Mouse (Mus musculus) liver, embryonic 11.5 days (tissue): Measurements from ENCODE around the gene Cep85l. TPM values are rescaled to one million over a fixed set of nuclear protein-coding genes. Genes with fewer than 3 reads are reported as not detected.

Source experiments
- ATAC-seq: fragments of 200-750 bp; cut with Nextera tagmentation; replicated peaks from 2 replicates; pipeline ENCODE4 v1.8.0; 2017; ENCODE audit warnings: moderate number of reproducible peaks, mild to moderate bottlenecking, moderate TSS enrichment, moderate library complexity; ENCODE audit not compliant: low FRiP score
- DNase-seq: peaks from one replicate; pipeline ENCODE4 v3.0.0-alpha.2; 2017; ENCODE audit warnings: low spot score
- H3K27ac ChIP-seq: fragments of 300-500 bp; sonication (generic); 2 replicates; pipeline ENCODE4 v1.5.1; 2014; ENCODE audit warnings: mild to moderate bottlenecking, low read depth, low read length, control low read depth
- H3K27me3 ChIP-seq: fragments of 300-500 bp; sonication (generic); replicated peaks from 2 replicates; pipeline ENCODE4 v1.6.1; 2014; ENCODE audit warnings: low read length, mixed read lengths; ENCODE audit not compliant: control insufficient read depth, insufficient read depth
- H3K36me3 ChIP-seq: fragments of 300-500 bp; sonication (generic); 2 replicates; pipeline ENCODE4 v1.6.1; 2014; ENCODE audit warnings: mild to moderate bottlenecking, low read length, moderate library complexity, mixed read lengths; ENCODE audit not compliant: control insufficient read depth, insufficient read depth
- H3K4me1 ChIP-seq: fragments of 300-500 bp; sonication (generic); replicated peaks from 2 replicates; pipeline ENCODE4 v1.6.1; 2014; ENCODE audit warnings: low read length, mixed read lengths; ENCODE audit not compliant: control insufficient read depth, insufficient read depth
- H3K4me2 ChIP-seq: fragments of 300-500 bp; sonication (generic); 2 replicates; pipeline ENCODE4 v1.6.1; 2014; ENCODE audit warnings: mild to moderate bottlenecking, control low read depth, moderate library complexity
- H3K4me3 ChIP-seq: fragments of 300-500 bp; sonication (generic); 2 replicates; pipeline ENCODE4 v1.5.1; 2014; ENCODE audit warnings: low read depth, low read length, control low read depth
- H3K9ac ChIP-seq: fragments of 300-500 bp; sonication (generic); 2 replicates; pipeline ENCODE4 v1.6.1; 2014; ENCODE audit warnings: low read depth, low read length, control low read depth
- H3K9me3 ChIP-seq: fragments of 300-500 bp; sonication (generic); 2 replicates; pipeline ENCODE4 v1.6.1; 2016; ENCODE audit warnings: low read length, inconsistent platforms, mixed read lengths; ENCODE audit not compliant: control insufficient read depth
- WGBS: fragments of 180-500 bp; shearing (Covaris S2); extraction: QIAGEN DNeasy Blood & Tissue Kit; methylation state at CpG from one replicate; pipeline ENCODE4 v1.1.7; 2014; 5-methylcytosine and 5-hydroxymethylcytosine counted together
- polyA plus RNA-seq: library from polyadenylated mRNA; unstranded; fragments of >200 nt; fragmentation: Nextera tagmentation; extraction: Ambion mirVana; gene quantifications from 2 replicates; pipeline ENCODE4 v1.2.1, GENCODE M21; 2014

Cep85l gene
- polyA plus RNA-seq, 1 experiment from 2014 or later = 2.6 TPM

GRCm38 (mm10) chr10:53234683-53235082 is 145.1 kb downstream of the Cep85l start:
- peak; percentile 49; the same call in 1 of the 2 replicates for ATAC-seq
- WGBS = 77% methylated on average over 2 of the region's 2 CpGs
- no peak overlapping the region for H3K4me3 ChIP-seq

GRCm38 (mm10) chr10:53234086-53234613 is 145.6 kb downstream of the Cep85l start:
- DNase-seq (no peak), ATAC-seq (no peak)
- no peaks in the 10 kb centered on the region for H3K36me3 ChIP-seq
- H3K9me3 ChIP-seq = no peaks in the 10 kb centered on the region
- H3K4me1 ChIP-seq = no peaks in the 10 kb centered on the region
- no peak overlapping the region for H3K27ac ChIP-seq
- H3K4me2 ChIP-seq = no peak overlapping the region
- no peak overlapping the region for H3K9ac ChIP-seq
- H3K4me3 ChIP-seq = no peak overlapping the region
- no peaks in the 10 kb centered on the region for H3K27me3 ChIP-seq
- WGBS = 78% methylated on average over 2 of the region's 2 CpGs

More at GRCm38 (mm10) chr10:53234683-53235082, 145.1 kb downstream of the Cep85l start:
- no peaks in the 10 kb centered on the region for H3K9me3 ChIP-seq
- H3K4me1 ChIP-seq = no peaks in the 10 kb centered on the region
- no peaks in the 10 kb centered on the region for H3K36me3 ChIP-seq
- DNase-seq = no peak
- no peak overlapping the region for H3K4me2 ChIP-seq
- H3K27me3 ChIP-seq = no peaks in the 10 kb centered on the region
- no peak overlapping the region for H3K27ac ChIP-seq
- H3K9ac ChIP-seq = no peak overlapping the region

- DNase-seq = no peak
- H3K4me1 ChIP-seq = no peaks in the 10 kb centered on the region
- no peaks in the 10 kb centered on the region for H3K27me3 ChIP-seq
- no peak overlapping the region for H3K27ac ChIP-seq
- H3K9ac ChIP-seq = no peak overlapping the region
- ATAC-seq = no peak
- H3K36me3 ChIP-seq = no peaks in the 10 kb centered on the region
- H3K4me3 ChIP-seq = no peak overlapping the region
- H3K9me3 ChIP-seq = no peaks in the 10 kb centered on the region
- no peak overlapping the region for H3K4me2 ChIP-seq
Measured at GRCm38 (mm10) chr10:53230809-53231208, 148.9 kb downstream of the Cep85l start.

GRCm38 (mm10) chr10:53229190-53229589 is 150.6 kb downstream of the Cep85l start:
- H3K4me3 ChIP-seq = no peak overlapping the region
- H3K27ac ChIP-seq = no peak overlapping the region
- ATAC-seq (peak; percentile 93), DNase-seq (no peak)
- H3K9me3 ChIP-seq = no peaks in the 10 kb centered on the region
- no peak overlapping the region for H3K4me2 ChIP-seq
- H3K27me3 ChIP-seq = no peaks in the 10 kb centered on the region
- H3K36me3 ChIP-seq = no peaks in the 10 kb centered on the region
- H3K4me1 ChIP-seq = no peaks in the 10 kb centered on the region
- H3K9ac ChIP-seq = no peak overlapping the region
- 34% methylated on average over 2 of the region's 2 CpGs for WGBS

Other genes starting within 250 kb of the Cep85l start
- gene Pln, start 42.3 kb downstream of the Cep85l start, polyA plus RNA-seq = 0.94 and 2.5 TPM in 2 replicates
- gene Asf1a, start 216.8 kb upstream of the Cep85l start, polyA plus RNA-seq = 172 and 175 TPM in 2 replicates